Mouse (Mus musculus) MN1 (cell line): ENCODE data around the gene Cmtr1.

Experiments used
- DNase-seq: peaks from one replicate; pipeline ENCODE4 v3.0.0-alpha.2; 2016; ENCODE audit warnings: low spot score

The Cmtr1 gene

GRCm38 (mm10) chr17:29732522-29732921, 72.1 kb downstream of the Cmtr1 start:
- no peak for DNase-seq

GRCm38 (mm10) chr17:29736448-29737014, 76.1 kb downstream of the Cmtr1 start:
- no peak for DNase-seq

GRCm38 (mm10) chr17:29737849-29738804, 77.7 kb downstream of the Cmtr1 start:
- DNase-seq: peak; percentile 75

GRCm38 (mm10) chr17:29747466-29747865, 87.1 kb downstream of the Cmtr1 start:
- DNase-seq: no peak

- peak; percentile 12 for DNase-seq
Observed at GRCm38 (mm10) chr17:29754510-29754909, 94.1 kb downstream of the Cmtr1 start.
